Mouse (Mus musculus) v-Abl transformed pro-B cells (cell line): ENCODE measurements around the gene Dpy19l3.

Experiments used
- in situ Hi-C, 2 experiments: fragments of 400-800 bp; cut with MboI; formaldehyde crosslinking; loops; one replicate each; pipeline ENCODE4 v1.15.1; 2025; ENCODE audit not compliant: unreplicated experiment in 2 of 2

Gene Dpy19l3

GRCm38 (mm10) chr7:35699005-35699404 lies 55.2 kb downstream of the Dpy19l3 start:
- in situ Hi-C loops, result no loop called here

GRCm38 (mm10) chr7:35698073-35698472 lies 56.2 kb downstream of the Dpy19l3 start:
- in situ Hi-C loops, result no loop called here

GRCm38 (mm10) chr7:35692641-35693040 lies 61.6 kb downstream of the Dpy19l3 start:
- in situ Hi-C loops, result no loop called here

GRCm38 (mm10) chr7:35692117-35692516 lies 62.1 kb downstream of the Dpy19l3 start:
- in situ Hi-C loops, result no loop called here

GRCm38 (mm10) chr7:35688781-35689349 lies 65.4 kb downstream of the Dpy19l3 start:
- in situ Hi-C loops, result loop anchor here in 1 of 2 experiments (10.0 kb wide), 2 partner anchors 66 to 166 kb away; partner anchors contain the start of gene Dpy19l3

- in situ Hi-C loops, result loop anchor here in 1 of 2 experiments (10.0 kb wide), 2 partner anchors 67 to 167 kb away; partner anchors contain the start of gene Dpy19l3
Observed at GRCm38 (mm10) chr7:35688276-35688675, 66.0 kb downstream of the Dpy19l3 start.

- in situ Hi-C loops, result loop anchor here in 1 of 2 experiments (10.0 kb wide), 2 partner anchors 68 to 168 kb away; partner anchors contain the start of gene Dpy19l3
Observed at GRCm38 (mm10) chr7:35687229-35687628, 67.0 kb downstream of the Dpy19l3 start.

GRCm38 (mm10) chr7:35686756-35687155 lies 67.5 kb downstream of the Dpy19l3 start:
- in situ Hi-C loops, result loop anchor here in 1 of 2 experiments (10.0 kb wide), 2 partner anchors 68 to 168 kb away; partner anchors contain the start of gene Dpy19l3

- in situ Hi-C loops, result loop anchor here in 1 of 2 experiments (10.0 kb wide), 2 partner anchors 69 to 169 kb away; partner anchors contain the start of gene Dpy19l3
Observed at GRCm38 (mm10) chr7:35686216-35686615, 68.0 kb downstream of the Dpy19l3 start.

GRCm38 (mm10) chr7:35683409-35684122 lies 70.7 kb downstream of the Dpy19l3 start:
- in situ Hi-C loops, result loop anchor here in 1 of 2 experiments (10.0 kb wide), 2 partner anchors 71 to 171 kb away; partner anchors contain the start of gene Dpy19l3

GRCm38 (mm10) chr7:35681559-35681958 lies 72.7 kb downstream of the Dpy19l3 start:
- in situ Hi-C loops, result loop anchor here in 1 of 2 experiments (10.0 kb wide), 2 partner anchors 73 to 173 kb away; partner anchors contain the start of gene Dpy19l3

GRCm38 (mm10) chr7:35678976-35679375 lies 75.3 kb downstream of the Dpy19l3 start:
- in situ Hi-C loops, result no loop called here

- in situ Hi-C loops, result loop anchor here in 1 of 2 experiments (10.0 kb wide), 1 partner anchor 186 kb away; no protein-coding TSS in a partner anchor
Observed at GRCm38 (mm10) chr7:35668066-35669041, 85.9 kb downstream of the Dpy19l3 start.

- in situ Hi-C loops, result loop anchor here in 1 of 2 experiments (10.0 kb wide), 1 partner anchor 191 kb away; no protein-coding TSS in a partner anchor
Observed at GRCm38 (mm10) chr7:35663790-35664376, 90.4 kb downstream of the Dpy19l3 start.

GRCm38 (mm10) chr7:35659173-35659572 lies 95.1 kb downstream of the Dpy19l3 start:
- in situ Hi-C loops, result loop anchor here (5.0 kb wide), 2 partner anchors 83 to 1698 kb away; no protein-coding TSS in a partner anchor

- in situ Hi-C loops, result loop anchor here (5.0 kb wide), 2 partner anchors 84 to 1699 kb away; no protein-coding TSS in a partner anchor
Observed at GRCm38 (mm10) chr7:35657829-35658228, 96.4 kb downstream of the Dpy19l3 start.

GRCm38 (mm10) chr7:35651583-35652270 lies 102.5 kb downstream of the Dpy19l3 start:
- in situ Hi-C loops, result no loop called here

- in situ Hi-C loops, result no loop called here
Observed at GRCm38 (mm10) chr7:35650716-35651410, 103.4 kb downstream of the Dpy19l3 start.
